Mouse (Mus musculus) neutrophil, adult 5-6 weeks (primary cell): ENCODE results near the gene Xylt1. TPM values are rescaled to one million over a fixed set of nuclear protein-coding genes. Genes with fewer than 3 reads are reported as not detected.

Experiments
- ATAC-seq: fragments of 151-379, 151-347 bp; 2 replicates; pipeline ENCODE4 v1.8.0; 2017; ENCODE audit warnings: mild to moderate bottlenecking, moderate TSS enrichment; ENCODE audit not compliant: insufficient number of reproducible peaks, poor library complexity, low FRiP score, severe bottlenecking; ENCODE audit errors: extremely low read depth
- total RNA-seq: library from RNA; stranded (forward); fragments of 200-1000 nt; gene quantifications from 2 replicates; pipeline ENCODE4 v1.2.3, GENCODE M21; 2017

The Xylt1 gene
- total RNA-seq, 1 experiment from 2014 or later, result 138 TPM

GRCm38 (mm10) chr7:117392863-117393569 lies 12.2 kb downstream of the Xylt1 start:
- ATAC-seq, result no peak

GRCm38 (mm10) chr7:117393976-117394375 lies 13.2 kb downstream of the Xylt1 start:
- peak; percentile 87 for ATAC-seq

- ATAC-seq, result no peak
Observed at GRCm38 (mm10) chr7:117394380-117394779, 13.6 kb downstream of the Xylt1 start.

GRCm38 (mm10) chr7:117395511-117395910 lies 14.7 kb downstream of the Xylt1 start:
- no peak for ATAC-seq

GRCm38 (mm10) chr7:117397877-117398276 lies 17.1 kb downstream of the Xylt1 start:
- ATAC-seq, result no peak

GRCm38 (mm10) chr7:117399971-117400370 lies 19.2 kb downstream of the Xylt1 start:
- no peak for ATAC-seq

- ATAC-seq, result no peak
Observed at GRCm38 (mm10) chr7:117401581-117401980, 20.8 kb downstream of the Xylt1 start.

GRCm38 (mm10) chr7:117406336-117406735 lies 25.6 kb downstream of the Xylt1 start:
- no peak for ATAC-seq

- ATAC-seq, result no peak
Observed at GRCm38 (mm10) chr7:117409268-117409988, 28.6 kb downstream of the Xylt1 start.

- ATAC-seq, result no peak
Observed at GRCm38 (mm10) chr7:117411874-117412273, 31.1 kb downstream of the Xylt1 start.

GRCm38 (mm10) chr7:117412405-117412804 lies 31.6 kb downstream of the Xylt1 start:
- ATAC-seq, result no peak

- 0 out of 2 replicates have a peak, but pooled peaks have one; percentile 33 for ATAC-seq
Observed at GRCm38 (mm10) chr7:117414341-117415008, 33.7 kb downstream of the Xylt1 start.

- ATAC-seq, result 0 out of 2 replicates have a peak, but pooled peaks have one; percentile 4
Observed at GRCm38 (mm10) chr7:117415009-117415363, 34.2 kb downstream of the Xylt1 start.

GRCm38 (mm10) chr7:117419041-117419440 lies 38.3 kb downstream of the Xylt1 start:
- no peak for ATAC-seq

- ATAC-seq, result no peak
Observed at GRCm38 (mm10) chr7:117419846-117420245, 39.1 kb downstream of the Xylt1 start.

- no peak for ATAC-seq
Observed at GRCm38 (mm10) chr7:117420301-117420700, 39.5 kb downstream of the Xylt1 start.

- ATAC-seq, result no peak
Observed at GRCm38 (mm10) chr7:117420836-117421566, 40.2 kb downstream of the Xylt1 start.

- ATAC-seq, result no peak
Observed at GRCm38 (mm10) chr7:117424841-117425240, 44.1 kb downstream of the Xylt1 start.

GRCm38 (mm10) chr7:117426366-117426765 lies 45.6 kb downstream of the Xylt1 start:
- ATAC-seq, result no peak
